Mouse (Mus musculus): ENCODE measurements at regions not wholly inside any gene's neighbourhood (a gene's known extent, or its start where the extent isn't known, plus 50 kb on each side); places are given as distances from the start of the nearest gene placed in this dataset.
"Not testable (repeated sequence)": the region's sequence is repeated elsewhere in the genome, so short reads cannot be mapped to it uniquely, and the experiment has no call there.

- 98% methylated on average over 3 of the region's 3 CpGs for WGBS
- TF ChIP-seq CTCF (IDR thresholded peaks at IDR 0.05; ENCODE audit: borderline replicate concordance, insufficient read depth, low read depth, low read length) (no peak), POLR2A (IDR thresholded peaks at IDR 0.05; ENCODE audit: borderline replicate concordance, insufficient read depth, low read length) (no peak)
- no peak for DNase-seq
Measured at GRCm38 (mm10) chr1:164518866-164519265, 60.7 kb upstream of the Atp1b1 start.

DNA sequence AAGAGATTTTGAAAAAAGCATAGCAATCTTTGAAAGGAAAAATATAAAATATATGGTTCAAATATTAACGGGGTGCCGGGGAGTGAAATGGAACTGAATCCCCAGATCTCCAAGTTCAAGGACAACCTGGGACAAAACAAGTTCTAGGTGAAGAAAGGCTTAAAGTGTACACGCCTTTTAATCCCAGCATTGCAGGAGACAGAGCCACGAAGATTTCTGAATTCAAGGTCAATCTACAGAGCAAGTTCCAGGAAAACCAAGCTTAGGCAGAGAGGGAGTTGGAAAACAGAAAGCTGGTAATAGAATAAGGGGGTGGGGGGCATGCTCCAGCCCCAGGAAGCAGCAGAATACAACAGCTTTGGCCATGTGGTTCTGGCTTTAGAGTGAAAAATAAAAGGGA, 60.2 kb upstream of the Atp1b1 start:
- Histone ChIP-seq H3K4me1 (ENCODE audit: control insufficient read depth, insufficient read depth, low read length) (no peaks in the 10 kb centered on the region), H3K27ac (ENCODE audit: insufficient read depth, low read length) (no peak overlapping the region), H3K4me3 (replicated peaks; ENCODE audit: insufficient read depth, low read depth, low read length) (no peak overlapping the region), H3K27me3 (ENCODE audit: control insufficient read depth, insufficient read depth, low read length) (no peaks in the 10 kb centered on the region)
- DNase-seq, result no peak
- no peak for TF ChIP-seq POLR2A (IDR thresholded peaks at IDR 0.05; ENCODE audit: borderline replicate concordance, insufficient read depth, low read length)
- TF ChIP-seq CTCF (IDR thresholded peaks at IDR 0.05; ENCODE audit: borderline replicate concordance, insufficient read depth, low read depth, low read length), result no peak
- 87% methylated on average over 4 of the region's 4 CpGs for WGBS

More at GRCm38 (mm10) chr1:164518866-164519265, 60.7 kb upstream of the Atp1b1 start:
- Histone ChIP-seq H3K27me3 (ENCODE audit: control insufficient read depth, insufficient read depth, low read length) (no peaks in the 10 kb centered on the region), H3K4me1 (ENCODE audit: control insufficient read depth, insufficient read depth, low read length) (no peaks in the 10 kb centered on the region), H3K27ac (ENCODE audit: insufficient read depth, low read length) (no peak overlapping the region), H3K4me3 (replicated peaks; ENCODE audit: insufficient read depth, low read depth, low read length) (no peak overlapping the region)

DNA sequence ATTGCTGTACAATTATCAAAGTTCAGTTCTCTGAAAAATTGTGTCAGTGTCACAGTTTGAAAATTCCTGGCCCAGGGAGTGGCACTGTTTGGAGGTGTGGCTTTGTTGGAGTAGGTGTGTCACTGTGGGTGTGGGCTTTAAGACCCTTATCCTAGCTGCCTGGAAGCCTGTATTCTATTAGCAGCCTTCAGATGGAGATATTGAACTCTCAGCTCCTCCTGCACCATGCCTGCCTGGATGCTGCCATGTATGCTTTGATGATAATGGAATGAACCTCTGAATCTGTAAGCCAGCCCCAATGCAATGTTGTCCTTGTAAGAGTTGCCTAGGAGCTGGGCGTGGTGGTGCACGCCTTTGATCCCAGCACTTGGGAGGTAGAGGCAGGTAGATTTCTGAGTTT, 59.2 kb upstream of the Atp1b1 start:
- H3K4me3 ChIP-seq (replicated peaks; ENCODE audit: insufficient read depth, low read depth, low read length); H3K4me1 ChIP-seq (ENCODE audit: control insufficient read depth, insufficient read depth, low read length); H3K27me3 ChIP-seq (ENCODE audit: control insufficient read depth, insufficient read depth, low read length); DNase-seq; H3K27ac ChIP-seq (ENCODE audit: insufficient read depth, low read length): not testable (repeated sequence)
- WGBS, result 100% methylated on average over 2 of the region's 2 CpGs

DNA sequence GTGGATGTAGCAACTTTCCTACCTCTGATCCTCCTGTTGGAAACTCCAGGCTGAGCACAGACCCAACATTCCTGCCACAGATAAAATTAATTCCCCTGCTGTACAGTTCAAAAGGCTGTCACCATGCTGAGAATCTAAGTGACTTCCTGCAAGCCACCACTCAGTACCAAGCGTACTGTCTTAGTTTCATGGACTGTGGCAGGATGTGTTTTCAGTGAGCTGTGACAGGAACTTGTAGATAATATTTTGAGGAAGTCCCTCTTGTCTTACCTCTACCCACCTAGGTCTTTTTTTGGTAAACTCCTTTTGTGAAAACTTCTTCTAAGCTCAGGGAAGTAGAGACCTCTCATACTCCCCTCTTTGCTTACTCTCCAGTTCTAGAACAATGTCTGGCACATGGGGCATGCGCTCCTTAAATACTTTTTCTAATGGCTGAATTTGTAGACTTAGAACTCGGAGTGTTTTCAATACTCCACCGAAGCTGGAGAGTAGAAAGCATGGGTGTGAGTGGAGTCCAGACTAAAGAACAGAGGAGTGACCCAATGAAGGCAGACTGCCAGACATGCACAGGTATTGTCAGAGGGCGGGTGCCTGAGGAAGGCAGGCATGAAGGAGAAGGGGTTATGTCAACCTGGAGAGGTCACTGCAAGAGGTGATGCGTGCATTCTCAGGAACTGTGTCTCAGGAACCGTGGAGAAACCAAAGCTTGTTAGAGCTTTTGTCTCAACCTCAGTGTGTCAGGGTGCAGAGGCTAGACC, 53.7 kb upstream of the Atp1b1 start:
- TF ChIP-seq POLR2A (IDR thresholded peaks at IDR 0.05; ENCODE audit: borderline replicate concordance, insufficient read depth, low read length), result no peak
- TF ChIP-seq CTCF (IDR thresholded peaks at IDR 0.05; ENCODE audit: borderline replicate concordance, insufficient read depth, low read depth, low read length), result no peak

GRCm38 (mm10) chr1:164509226-164509625, 51.1 kb upstream of the Atp1b1 start:
- 75% methylated on average over 1 of the region's 1 CpGs for WGBS
- no peak overlapping the region for H3K27ac ChIP-seq (ENCODE audit: insufficient read depth, low read length)

More for the DNA sequence above, 53.7 kb upstream of the Atp1b1 start:
- no peak overlapping the region for H3K4me3 ChIP-seq (replicated peaks; ENCODE audit: insufficient read depth, low read depth, low read length)
- H3K27ac ChIP-seq (ENCODE audit: insufficient read depth, low read length), result no peak overlapping the region
- 86% methylated on average over 7 of the region's 7 CpGs for WGBS
- H3K27me3 ChIP-seq (ENCODE audit: control insufficient read depth, insufficient read depth, low read length), result no peaks in the 10 kb centered on the region
- DNase-seq, result no peak
- H3K4me1 ChIP-seq (ENCODE audit: control insufficient read depth, insufficient read depth, low read length), result no peaks in the 10 kb centered on the region

DNA sequence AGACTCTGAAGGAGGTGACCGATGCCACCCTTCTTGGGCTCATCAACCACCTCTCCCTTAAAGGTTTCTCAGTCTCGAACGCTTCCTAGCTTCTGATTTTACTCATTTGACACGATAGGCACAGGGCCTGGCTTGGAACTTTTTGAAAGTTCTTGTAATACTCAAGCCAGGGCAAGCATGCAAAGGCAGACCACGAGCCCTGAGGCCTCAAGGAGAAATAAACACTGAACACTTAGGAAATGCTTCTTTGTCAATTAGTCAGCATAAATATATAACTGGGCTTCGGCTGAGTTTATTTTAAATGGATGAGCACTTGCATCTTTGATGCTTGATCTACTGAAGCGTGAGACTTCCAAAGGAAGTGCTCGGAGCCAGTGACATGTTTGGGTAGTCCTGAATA, 50.4 kb upstream of the Atp1b1 start:
- 72% methylated on average over 8 of the region's 8 CpGs for WGBS
- H3K27ac ChIP-seq (ENCODE audit: insufficient read depth, low read length), result no peak overlapping the region
- TF ChIP-seq POLR2A (IDR thresholded peaks at IDR 0.05; ENCODE audit: borderline replicate concordance, insufficient read depth, low read length) (no peak), CTCF (IDR thresholded peaks at IDR 0.05; ENCODE audit: borderline replicate concordance, insufficient read depth, low read depth, low read length) (no peak)
- no peak for DNase-seq
- no peaks in the 10 kb centered on the region for H3K27me3 ChIP-seq (ENCODE audit: control insufficient read depth, insufficient read depth, low read length)
- no peaks in the 10 kb centered on the region for H3K4me1 ChIP-seq (ENCODE audit: control insufficient read depth, insufficient read depth, low read length)
- H3K4me3 ChIP-seq (replicated peaks; ENCODE audit: insufficient read depth, low read depth, low read length), result no peak overlapping the region

More at GRCm38 (mm10) chr1:164509226-164509625, 51.1 kb upstream of the Atp1b1 start:
- no peak for DNase-seq
- no peaks in the 10 kb centered on the region for H3K4me1 ChIP-seq (ENCODE audit: control insufficient read depth, insufficient read depth, low read length)
- H3K27me3 ChIP-seq (ENCODE audit: control insufficient read depth, insufficient read depth, low read length), result no peaks in the 10 kb centered on the region
- no peak for TF ChIP-seq POLR2A (IDR thresholded peaks at IDR 0.05; ENCODE audit: borderline replicate concordance, insufficient read depth, low read length)
- TF ChIP-seq CTCF (IDR thresholded peaks at IDR 0.05; ENCODE audit: borderline replicate concordance, insufficient read depth, low read depth, low read length), result no peak
- no peak overlapping the region for H3K4me3 ChIP-seq (replicated peaks; ENCODE audit: insufficient read depth, low read depth, low read length)

GRCm38 (mm10) chr1:164508106-164508505, 50.0 kb upstream of the Atp1b1 start:
- Histone ChIP-seq H3K4me3 (replicated peaks; ENCODE audit: insufficient read depth, low read depth, low read length) (no peak overlapping the region), H3K4me1 (ENCODE audit: control insufficient read depth, insufficient read depth, low read length) (no peaks in the 10 kb centered on the region), H3K27ac (ENCODE audit: insufficient read depth, low read length) (no peak overlapping the region), H3K27me3 (ENCODE audit: control insufficient read depth, insufficient read depth, low read length) (no peaks in the 10 kb centered on the region)
- TF ChIP-seq CTCF (IDR thresholded peaks at IDR 0.05; ENCODE audit: borderline replicate concordance, insufficient read depth, low read depth, low read length) (no peak), POLR2A (IDR thresholded peaks at IDR 0.05; ENCODE audit: borderline replicate concordance, insufficient read depth, low read length) (no peak)
- no peak for DNase-seq
- WGBS, result 48% methylated on average over 5 of the region's 5 CpGs
